Mouse (Mus musculus): ENCODE measurements at regions not wholly inside any gene's neighbourhood (a gene's known extent, or its start where the extent isn't known, plus 50 kb on each side); places are given as distances from the start of the nearest gene placed in this dataset.
A peak's percentile ranks its signal among the peaks of the same experiment; 100 is the strongest.

GRCm38 (mm10) chr9:50421572-50422285 is 72.6 kb upstream of the Plet1 start:
- H3K27me3 ChIP-seq (ENCODE audit: control insufficient read depth, insufficient read depth, low read length): no peaks in the 10 kb centered on the region
- WGBS: 81% methylated on average over 23 of the region's 23 CpGs

GRCm38 (mm10) chr9:50425866-50426495 is 68.3 kb upstream of the Plet1 start:
- Histone ChIP-seq H3K27ac (ENCODE audit: low read length) (no peak overlapping the region), H3K4me2 (ENCODE audit: low read depth, low read length) (no peak overlapping the region), H3K9me3 (replicated peaks; ENCODE audit: control insufficient read depth, low read length) (peaks cover 4% of the 10 kb centered on the region; the same call in 1 of the 2 replicates), H3K4me1 (ENCODE audit: control insufficient read depth, insufficient read depth, low read length) (no peaks in the 10 kb centered on the region), H3K27me3 (ENCODE audit: control insufficient read depth, insufficient read depth, low read length) (peaks cover 3% of the 10 kb centered on the region; the same call in 1 of the 2 replicates), H3K9ac (ENCODE audit: low read length) (no peak overlapping the region), H3K4me3 (replicated peaks; ENCODE audit: low read length) (no peak overlapping the region), H3K36me3 (ENCODE audit: control insufficient read depth, insufficient read depth, low read length) (no peaks in the 10 kb centered on the region)
- 38% methylated on average over 4 of the region's 4 CpGs for WGBS
- ATAC-seq (ENCODE audit: insufficient read depth, low FRiP score): no peak; the same call in 1 of the 2 replicates

More at GRCm38 (mm10) chr9:50421572-50422285, 72.6 kb upstream of the Plet1 start:
- ATAC-seq (ENCODE audit: insufficient read depth, low FRiP score): no peak
- Histone ChIP-seq H3K4me3 (replicated peaks; ENCODE audit: low read length) (no peak overlapping the region), H3K4me1 (ENCODE audit: control insufficient read depth, insufficient read depth, low read length) (no peaks in the 10 kb centered on the region), H3K4me2 (ENCODE audit: low read depth, low read length) (no peak overlapping the region), H3K36me3 (ENCODE audit: control insufficient read depth, insufficient read depth, low read length) (no peaks in the 10 kb centered on the region), H3K27ac (ENCODE audit: low read length) (no peak overlapping the region), H3K9ac (ENCODE audit: low read length) (no peak overlapping the region), H3K9me3 (replicated peaks; ENCODE audit: control insufficient read depth, low read length) (peaks cover 7% of the 10 kb centered on the region; the same call in 1 of the 2 replicates)

GRCm38 (mm10) chr9:50430147-50430546 is 64.2 kb upstream of the Plet1 start:
- Histone ChIP-seq H3K4me1 (ENCODE audit: control insufficient read depth, insufficient read depth, low read length) (no peaks in the 10 kb centered on the region), H3K4me3 (replicated peaks; ENCODE audit: low read length) (no peak overlapping the region), H3K9me3 (replicated peaks; ENCODE audit: control insufficient read depth, low read length) (no peaks in the 10 kb centered on the region), H3K4me2 (ENCODE audit: low read depth, low read length) (no peak overlapping the region), H3K36me3 (ENCODE audit: control insufficient read depth, insufficient read depth, low read length) (no peaks in the 10 kb centered on the region), H3K27ac (ENCODE audit: low read length) (no peak overlapping the region), H3K27me3 (ENCODE audit: control insufficient read depth, insufficient read depth, low read length) (peaks cover 3% of the 10 kb centered on the region; the same call in 1 of the 2 replicates), H3K9ac (ENCODE audit: low read length) (no peak overlapping the region)
- 77% methylated on average over 7 of the region's 7 CpGs for WGBS
- no peak for ATAC-seq (ENCODE audit: insufficient read depth, low FRiP score)

GRCm38 (mm10) chr9:50433525-50433924 is 60.8 kb upstream of the Plet1 start:
- no peak for ATAC-seq (ENCODE audit: insufficient read depth, low FRiP score)
- H3K4me1 ChIP-seq (ENCODE audit: control insufficient read depth, insufficient read depth, low read length): no peaks in the 10 kb centered on the region
- H3K36me3 ChIP-seq (ENCODE audit: control insufficient read depth, insufficient read depth, low read length): no peaks in the 10 kb centered on the region
- H3K27me3 ChIP-seq (ENCODE audit: control insufficient read depth, insufficient read depth, low read length): peaks cover 3% of the 10 kb centered on the region; the same call in 1 of the 2 replicates
- no peak overlapping the region for H3K27ac ChIP-seq (ENCODE audit: low read length)
- H3K9ac ChIP-seq (ENCODE audit: low read length): no peak overlapping the region
- H3K4me2 ChIP-seq (ENCODE audit: low read depth, low read length): no peak overlapping the region
- no peak overlapping the region for H3K4me3 ChIP-seq (replicated peaks; ENCODE audit: low read length)
- WGBS: 72% methylated on average over 4 of the region's 4 CpGs
- H3K9me3 ChIP-seq (replicated peaks; ENCODE audit: control insufficient read depth, low read length): no peaks in the 10 kb centered on the region

GRCm38 (mm10) chr9:50433978-50434377 is 60.3 kb upstream of the Plet1 start:
- no peak overlapping the region for H3K4me3 ChIP-seq (replicated peaks; ENCODE audit: low read length)
- H3K4me1 ChIP-seq (ENCODE audit: control insufficient read depth, insufficient read depth, low read length): no peaks in the 10 kb centered on the region
- H3K27ac ChIP-seq (ENCODE audit: low read length): no peak overlapping the region
- H3K4me2 ChIP-seq (ENCODE audit: low read depth, low read length): no peak overlapping the region
- 61% methylated on average over 4 of the region's 4 CpGs for WGBS
- no peak overlapping the region for H3K9ac ChIP-seq (ENCODE audit: low read length)
- no peaks in the 10 kb centered on the region for H3K9me3 ChIP-seq (replicated peaks; ENCODE audit: control insufficient read depth, low read length)
- no peaks in the 10 kb centered on the region for H3K36me3 ChIP-seq (ENCODE audit: control insufficient read depth, insufficient read depth, low read length)
- H3K27me3 ChIP-seq (ENCODE audit: control insufficient read depth, insufficient read depth, low read length): peaks cover 3% of the 10 kb centered on the region; the same call in 1 of the 2 replicates
- ATAC-seq (ENCODE audit: insufficient read depth, low FRiP score): no peak

- H3K27me3 ChIP-seq (ENCODE audit: control insufficient read depth, insufficient read depth, low read length): no peaks in the 10 kb centered on the region
- peak; percentile 86; the same call in 1 of the 2 replicates for ATAC-seq (ENCODE audit: insufficient read depth, low FRiP score)
- H3K36me3 ChIP-seq (ENCODE audit: control insufficient read depth, insufficient read depth, low read length): no peaks in the 10 kb centered on the region
- H3K4me2 ChIP-seq (ENCODE audit: low read depth, low read length): peak overlapping the region; percentile 72
- no peaks in the 10 kb centered on the region for H3K4me1 ChIP-seq (ENCODE audit: control insufficient read depth, insufficient read depth, low read length)
- 18% methylated on average over 17 of the region's 17 CpGs for WGBS
- no peak overlapping the region for H3K27ac ChIP-seq (ENCODE audit: low read length)
- H3K9ac ChIP-seq (ENCODE audit: low read length): peak overlapping the region; percentile 72
- H3K9me3 ChIP-seq (replicated peaks; ENCODE audit: control insufficient read depth, low read length): no peaks in the 10 kb centered on the region
- H3K4me3 ChIP-seq (replicated peaks; ENCODE audit: low read length): peak overlapping the region; percentile 41
These were observed 56.2 kb upstream of the Plet1 start for GRCm38 (mm10) chr9:50437830-50438722.

- ATAC-seq (ENCODE audit: insufficient read depth, low FRiP score): no peak
- H3K4me3 ChIP-seq (replicated peaks; ENCODE audit: low read length): no peak overlapping the region
- no peaks in the 10 kb centered on the region for H3K27me3 ChIP-seq (ENCODE audit: control insufficient read depth, insufficient read depth, low read length)
- WGBS: 46% methylated on average over 7 of the region's 7 CpGs
- no peak overlapping the region for H3K9ac ChIP-seq (ENCODE audit: low read length)
- no peak overlapping the region for H3K27ac ChIP-seq (ENCODE audit: low read length)
- no peaks in the 10 kb centered on the region for H3K9me3 ChIP-seq (replicated peaks; ENCODE audit: control insufficient read depth, low read length)
- H3K4me1 ChIP-seq (ENCODE audit: control insufficient read depth, insufficient read depth, low read length): no peaks in the 10 kb centered on the region
- no peak overlapping the region for H3K4me2 ChIP-seq (ENCODE audit: low read depth, low read length)
- H3K36me3 ChIP-seq (ENCODE audit: control insufficient read depth, insufficient read depth, low read length): no peaks in the 10 kb centered on the region
These were observed 55.6 kb upstream of the Plet1 start for GRCm38 (mm10) chr9:50438738-50439137.

- ATAC-seq (ENCODE audit: insufficient read depth, low FRiP score): no peak
- Histone ChIP-seq H3K4me2 (ENCODE audit: low read depth, low read length) (no peak overlapping the region), H3K27ac (ENCODE audit: low read length) (no peak overlapping the region), H3K4me1 (ENCODE audit: control insufficient read depth, insufficient read depth, low read length) (no peaks in the 10 kb centered on the region), H3K36me3 (ENCODE audit: control insufficient read depth, insufficient read depth, low read length) (no peaks in the 10 kb centered on the region), H3K9me3 (replicated peaks; ENCODE audit: control insufficient read depth, low read length) (no peaks in the 10 kb centered on the region), H3K27me3 (ENCODE audit: control insufficient read depth, insufficient read depth, low read length) (no peaks in the 10 kb centered on the region), H3K4me3 (replicated peaks; ENCODE audit: low read length) (no peak overlapping the region), H3K9ac (ENCODE audit: low read length) (no peak overlapping the region)
- 76% methylated on average over 3 of the region's 3 CpGs for WGBS
These were observed 54.1 kb upstream of the Plet1 start for GRCm38 (mm10) chr9:50440222-50440621.
